Mouse (Mus musculus) cerebellum, postnatal 4 days (tissue): ENCODE measurements around the gene Dtx1.

Experiments
- DNase-seq, 2 experiments: peaks; one replicate each; pipeline ENCODE4 v3.0.0; 2022; ENCODE audit warnings: low spot score in 2 of 2, mixed read lengths in 1 of 2

Gene Dtx1

GRCm38 (mm10) chr5:120679676-120680555 lies 31.8 kb downstream of the Dtx1 start:
- DNase-seq: peak; percentile 70 to 89

GRCm38 (mm10) chr5:120677516-120677915 lies 34.2 kb downstream of the Dtx1 start:
- DNase-seq: no peak

GRCm38 (mm10) chr5:120674229-120675145 lies 37.2 kb downstream of the Dtx1 start:
- peak in 1 of 2 experiments; percentile 55 for DNase-seq

- DNase-seq: peak; percentile 69 to 76
Measured at GRCm38 (mm10) chr5:120673626-120674025, 38.1 kb downstream of the Dtx1 start.

- DNase-seq: no peak
Measured at GRCm38 (mm10) chr5:120671865-120672264, 39.9 kb downstream of the Dtx1 start.

- DNase-seq: no peak
Measured at GRCm38 (mm10) chr5:120670132-120670531, 41.6 kb downstream of the Dtx1 start.

- no peak for DNase-seq
Measured at GRCm38 (mm10) chr5:120668761-120669160, 43.0 kb downstream of the Dtx1 start.

GRCm38 (mm10) chr5:120664888-120665287 lies 46.8 kb downstream of the Dtx1 start:
- no peak for DNase-seq

GRCm38 (mm10) chr5:120660816-120661215 lies 50.9 kb downstream of the Dtx1 start:
- DNase-seq: no peak

GRCm38 (mm10) chr5:120656281-120656751 lies 55.4 kb downstream of the Dtx1 start:
- DNase-seq: no peak

- DNase-seq: no peak
Measured at GRCm38 (mm10) chr5:120653873-120654272, 57.9 kb downstream of the Dtx1 start.

GRCm38 (mm10) chr5:120652915-120653701 lies 58.6 kb downstream of the Dtx1 start:
- DNase-seq: no peak

- no peak for DNase-seq
Measured at GRCm38 (mm10) chr5:120651230-120651629, 60.5 kb downstream of the Dtx1 start.

GRCm38 (mm10) chr5:120649938-120650337 lies 61.8 kb downstream of the Dtx1 start:
- DNase-seq: no peak

- no peak for DNase-seq
Measured at GRCm38 (mm10) chr5:120649374-120649933, 62.3 kb downstream of the Dtx1 start.

- DNase-seq: peak in 1 of 2 experiments; percentile 54
Measured at GRCm38 (mm10) chr5:120648569-120649373, 63.0 kb downstream of the Dtx1 start, which contains the start of gene Rasal1. Gene Rasal1, plus strand, starts transcription at chr5:120648812.

- no peak for DNase-seq
Measured at GRCm38 (mm10) chr5:120647814-120648491, 63.8 kb downstream of the Dtx1 start.

GRCm38 (mm10) chr5:120647361-120647760 lies 64.4 kb downstream of the Dtx1 start:
- DNase-seq: no peak

- no peak for DNase-seq
Measured at GRCm38 (mm10) chr5:120645851-120646250, 65.9 kb downstream of the Dtx1 start.

- DNase-seq: no peak
Measured at GRCm38 (mm10) chr5:120644227-120644626, 67.5 kb downstream of the Dtx1 start.
